Mouse (Mus musculus) intestine, embryonic 15.5 days (tissue): Measurements from ENCODE around the gene Ddn. TPM values are rescaled to one million over a fixed set of nuclear protein-coding genes. Genes with fewer than 3 reads are reported as not detected.
A peak's percentile ranks its signal among the peaks of the same experiment; 100 is the strongest.

Experiments used
- ATAC-seq: fragments of 200-750 bp; cut with Nextera tagmentation; 2 replicates; pipeline ENCODE4 v1.8.0; 2017; ENCODE audit warnings: moderate TSS enrichment, moderate library complexity
- H3K27ac ChIP-seq: fragments of 300-500 bp; sonication (generic); 2 replicates; pipeline ENCODE4 v1.5.1; 2015; ENCODE audit warnings: mild to moderate bottlenecking, inconsistent platforms
- H3K27me3 ChIP-seq: fragments of 300-500 bp; sonication (generic); replicated peaks from 2 replicates; pipeline ENCODE4 v1.6.1; 2015; ENCODE audit warnings: inconsistent platforms
- H3K36me3 ChIP-seq: fragments of 300-500 bp; sonication (generic); 2 replicates; pipeline ENCODE4 v1.6.1; 2015; ENCODE audit warnings: inconsistent platforms
- H3K4me1 ChIP-seq: fragments of 300-500 bp; sonication (generic); replicated peaks from 2 replicates; pipeline ENCODE4 v1.6.1; 2015; ENCODE audit warnings: inconsistent platforms
- H3K4me2 ChIP-seq: fragments of 300-500 bp; sonication (generic); replicated peaks from 2 replicates; pipeline ENCODE4 v1.6.1; 2015; ENCODE audit warnings: mild to moderate bottlenecking, inconsistent platforms
- H3K4me3 ChIP-seq: fragments of 300-500 bp; sonication (generic); replicated peaks from 2 replicates; pipeline ENCODE4 v1.5.1; 2015; ENCODE audit warnings: inconsistent platforms
- H3K9ac ChIP-seq: fragments of 300-500 bp; sonication (generic); 2 replicates; pipeline ENCODE4 v1.6.1; 2015; ENCODE audit warnings: inconsistent platforms
- H3K9me3 ChIP-seq: fragments of 300-500 bp; sonication (generic); 2 replicates; pipeline ENCODE4 v1.6.1; 2016; ENCODE audit warnings: inconsistent platforms
- WGBS: fragments of 180-500 bp; shearing (Covaris S2); methylation state at CpG from one replicate; pipeline ENCODE4 v1.1.7; 2015; 5-methylcytosine and 5-hydroxymethylcytosine counted together
- polyA plus RNA-seq: library from polyadenylated mRNA; unstranded; fragments of >200 nt; fragmentation: Nextera tagmentation; extraction: Ambion mirVana; gene quantifications from 2 replicates; pipeline ENCODE4 v1.2.1, GENCODE M21; 2015

The Ddn gene
- polyA plus RNA-seq, 1 experiment from 2014 or later: not detected

GRCm38 (mm10) chr15:98791221-98791620 is 18.1 kb downstream of the Ddn start:
- H3K27ac ChIP-seq: no peak overlapping the region
- WGBS: under 1% methylated on average over 12 of the region's 12 CpGs
- H3K4me1 ChIP-seq: peaks cover 37% of the 10 kb centered on the region
- peak overlapping the region; percentile 28 for H3K4me3 ChIP-seq
- ATAC-seq: no peak
- H3K9me3 ChIP-seq: no peaks in the 10 kb centered on the region
- no peak overlapping the region for H3K9ac ChIP-seq
- peak overlapping the region; percentile 54 for H3K4me2 ChIP-seq
- H3K27me3 ChIP-seq: peaks cover 94% of the 10 kb centered on the region
- H3K36me3 ChIP-seq: no peaks in the 10 kb centered on the region

GRCm38 (mm10) chr15:98790761-98791160 is 18.5 kb downstream of the Ddn start:
- Histone ChIP-seq H3K9ac (no peak overlapping the region), H3K4me2 (peak overlapping the region; percentile 54), H3K4me1 (peaks cover 37% of the 10 kb centered on the region), H3K36me3 (no peaks in the 10 kb centered on the region), H3K27ac (no peak overlapping the region), H3K4me3 (peak overlapping the region; percentile 28), H3K27me3 (peaks cover 90% of the 10 kb centered on the region), H3K9me3 (no peaks in the 10 kb centered on the region)
- ATAC-seq: no peak
- WGBS: under 1% methylated on average over 23 of the region's 23 CpGs

DNA sequence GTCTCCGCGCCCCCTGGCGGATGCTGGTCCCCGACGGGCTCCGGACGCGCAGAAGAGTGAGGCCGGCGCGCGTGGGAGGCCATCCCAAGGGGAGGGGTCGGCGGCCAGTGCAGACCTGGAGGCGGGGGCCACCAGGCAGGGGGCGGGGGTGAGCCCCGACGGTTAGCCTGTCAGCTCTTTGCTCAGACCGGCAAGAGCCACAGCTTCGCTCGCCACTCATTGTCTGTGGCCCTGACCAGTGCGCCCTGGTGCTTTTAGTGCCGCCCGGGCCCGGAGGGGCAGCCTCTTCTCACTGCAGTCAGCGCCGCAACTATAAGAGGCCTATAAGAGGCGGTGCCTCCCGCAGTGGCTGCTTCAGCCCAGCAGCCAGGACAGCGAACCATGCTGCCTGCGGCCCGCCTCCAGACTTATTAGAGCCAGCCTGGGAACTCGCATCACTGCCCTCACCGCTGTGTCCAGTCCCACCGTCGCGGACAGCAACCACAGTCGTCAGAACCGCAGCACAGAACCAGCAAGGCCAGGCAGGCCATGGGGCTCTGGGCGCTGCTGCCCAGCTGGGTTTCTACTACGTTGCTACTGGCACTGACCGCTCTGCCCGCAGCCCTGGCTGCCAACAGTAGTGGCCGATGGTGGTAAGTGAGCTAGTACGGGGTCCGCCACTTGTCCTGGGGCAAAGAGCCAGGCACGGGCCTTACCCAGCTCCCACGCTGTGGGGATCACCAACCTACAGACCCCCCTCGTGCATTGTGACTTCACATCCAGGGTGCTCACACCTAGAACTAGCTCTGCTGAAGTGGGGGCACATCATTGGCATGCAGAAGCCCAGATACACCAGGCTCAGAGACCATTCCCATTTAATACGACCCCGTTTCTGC is 19.4 kb downstream of the Ddn start, which contains the start of gene Wnt1:
Wnt1 (plus strand) TSS at position 197 of the 875 bp plus-strand sequence.
- Histone ChIP-seq H3K36me3 (no peaks in the 10 kb centered on the region), H3K27me3 (peaks cover 84% of the 10 kb centered on the region), H3K27ac (no peak within 1 kb of the TSS), H3K9ac (no peak within 1 kb of the TSS), H3K4me2 (peak within 1 kb of the TSS; percentile 54), H3K4me1 (peaks cover 37% of the 10 kb centered on the region), H3K9me3 (no peaks in the 10 kb centered on the region), H3K4me3 (peak within 1 kb of the TSS; percentile 28)
- 3% methylated on average over 50 of the region's 51 CpGs for WGBS
- 0 out of 2 replicates have a peak, but pooled peaks have one; percentile 27 for ATAC-seq

DNA sequence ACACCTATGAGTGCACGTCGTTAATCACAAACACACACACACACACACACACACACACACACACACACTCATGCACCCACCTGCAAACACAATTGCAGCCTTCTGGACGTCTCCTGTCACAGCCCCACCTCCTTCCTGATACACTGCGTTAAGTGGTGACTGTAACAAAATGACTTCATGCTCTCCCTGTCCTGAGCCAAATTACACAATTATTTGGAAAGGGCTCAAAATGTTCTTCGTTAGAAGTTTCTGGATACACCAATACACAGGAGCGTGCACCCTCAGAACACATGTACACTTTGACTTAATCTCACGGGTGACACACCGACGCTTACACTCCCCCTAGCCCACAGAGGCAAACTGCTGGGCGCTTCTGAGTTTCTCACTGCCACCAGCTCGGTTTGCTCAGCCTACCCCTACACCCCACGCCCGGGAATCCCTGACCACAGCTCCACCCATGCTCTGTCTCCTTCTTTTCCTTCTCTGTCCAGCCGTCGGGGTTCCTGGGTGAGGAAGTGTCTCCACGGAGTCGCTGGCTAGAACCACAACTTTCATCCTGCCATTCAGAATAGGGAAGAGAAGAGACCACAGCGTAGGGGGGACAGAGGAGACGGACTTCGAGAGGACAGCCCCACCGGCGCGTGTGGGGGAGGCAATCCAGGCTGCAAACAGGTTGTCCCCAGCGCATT is 20.2 kb downstream of the Ddn start:
- Histone ChIP-seq H3K4me3 (0 out of 2 replicates have a peak overlapping the region, but pooled peaks have one; percentile 18), H3K9me3 (no peaks in the 10 kb centered on the region), H3K36me3 (no peaks in the 10 kb centered on the region), H3K9ac (no peak overlapping the region), H3K27me3 (peaks cover 79% of the 10 kb centered on the region), H3K4me2 (peak overlapping the region; percentile 29; the same call in 1 of the 2 replicates), H3K4me1 (peaks cover 37% of the 10 kb centered on the region), H3K27ac (no peak overlapping the region)
- WGBS: 14% methylated on average over 24 of the region's 24 CpGs
- ATAC-seq: 0 out of 2 replicates have a peak, but pooled peaks have one; percentile 34

GRCm38 (mm10) chr15:98787930-98788329 is 21.4 kb downstream of the Ddn start:
- Histone ChIP-seq H3K27me3 (peaks cover 67% of the 10 kb centered on the region), H3K9ac (no peak overlapping the region), H3K9me3 (no peaks in the 10 kb centered on the region), H3K27ac (no peak overlapping the region), H3K4me3 (no peak overlapping the region), H3K4me2 (no peak overlapping the region), H3K4me1 (peaks cover 34% of the 10 kb centered on the region), H3K36me3 (no peaks in the 10 kb centered on the region)
- WGBS: 30% methylated on average over 4 of the region's 4 CpGs
- no peak for ATAC-seq

DNA sequence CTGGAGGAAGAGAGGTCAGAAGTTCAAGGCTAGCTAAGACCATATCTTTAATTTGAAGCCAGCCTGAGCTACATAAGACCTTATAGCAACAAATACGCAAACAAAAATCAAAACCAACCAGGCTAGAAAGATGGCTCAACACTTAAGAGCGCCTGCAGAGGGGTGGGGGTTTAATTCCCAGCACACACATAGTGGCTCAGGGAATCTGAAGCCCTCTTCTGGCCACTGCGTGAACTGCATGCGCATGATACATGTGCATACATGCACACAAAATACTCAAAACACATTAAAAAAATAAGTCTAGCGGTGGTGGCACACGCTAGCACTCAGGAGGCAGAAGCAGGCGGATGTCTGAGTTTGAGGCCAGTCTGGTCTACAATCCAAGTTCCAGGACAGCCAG is 23.5 kb downstream of the Ddn start:
- Histone ChIP-seq H3K4me1 (peaks cover 13% of the 10 kb centered on the region), H3K4me2 (no peak overlapping the region), H3K27ac (no peak overlapping the region), H3K36me3 (no peaks in the 10 kb centered on the region), H3K27me3 (peaks cover 57% of the 10 kb centered on the region), H3K9me3 (no peaks in the 10 kb centered on the region), H3K9ac (no peak overlapping the region), H3K4me3 (no peak overlapping the region)
- 42% methylated on average over 7 of the region's 7 CpGs for WGBS
- no peak for ATAC-seq

DNA sequence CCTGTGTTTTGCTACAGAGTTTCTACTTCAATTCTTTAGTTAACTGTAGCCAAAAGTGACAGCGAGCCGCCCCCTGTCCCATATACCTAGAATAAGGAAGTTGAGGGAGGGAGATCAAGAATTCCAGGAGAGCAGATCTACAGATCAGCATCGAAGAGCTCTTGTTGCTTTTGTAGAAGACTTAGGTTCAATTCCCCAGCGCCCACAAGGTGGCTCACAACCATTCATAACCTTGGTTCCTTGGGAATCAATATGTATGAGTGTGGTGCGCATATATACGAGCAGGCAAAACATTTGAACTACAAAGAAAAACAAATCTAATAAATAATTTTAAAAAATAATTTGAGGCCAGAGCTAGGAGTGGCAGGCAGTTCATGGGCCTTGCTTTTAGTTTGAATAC is 28.1 kb downstream of the Ddn start:
- no peaks in the 10 kb centered on the region for H3K36me3 ChIP-seq
- no peak for ATAC-seq
- WGBS: 27% methylated on average over 6 of the region's 6 CpGs
- H3K27ac ChIP-seq: no peak overlapping the region
- peaks cover 25% of the 10 kb centered on the region for H3K4me1 ChIP-seq
- H3K9ac ChIP-seq: no peak overlapping the region
- no peak overlapping the region for H3K4me2 ChIP-seq
- H3K9me3 ChIP-seq: no peaks in the 10 kb centered on the region
- H3K27me3 ChIP-seq: peaks cover 63% of the 10 kb centered on the region
- no peak overlapping the region for H3K4me3 ChIP-seq

DNA sequence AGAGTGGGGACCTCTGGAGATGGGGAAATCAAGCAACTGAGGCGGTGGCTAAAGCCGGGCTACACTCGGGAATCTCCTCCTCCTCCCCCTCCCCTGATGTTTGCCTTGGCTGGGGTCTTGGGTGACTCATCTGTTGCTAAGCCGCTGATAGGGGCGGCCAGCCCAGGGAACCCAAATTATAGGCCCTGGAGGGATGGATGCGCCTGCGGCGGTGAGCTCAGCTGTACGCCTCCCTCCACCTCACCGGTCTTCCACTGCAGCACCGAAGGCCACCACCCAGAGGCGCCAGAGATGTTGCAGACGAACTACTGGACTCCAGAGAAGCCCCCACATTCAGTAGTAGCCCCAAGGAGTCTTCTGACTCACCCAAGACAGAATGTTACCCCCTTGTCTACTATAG is 28.7 kb downstream of the Ddn start:
- Histone ChIP-seq H3K4me1 (peaks cover 31% of the 10 kb centered on the region), H3K36me3 (no peaks in the 10 kb centered on the region), H3K9ac (no peak overlapping the region), H3K4me2 (no peak overlapping the region), H3K27ac (no peak overlapping the region), H3K9me3 (no peaks in the 10 kb centered on the region), H3K27me3 (peaks cover 69% of the 10 kb centered on the region), H3K4me3 (no peak overlapping the region)
- ATAC-seq: 0 out of 2 replicates have a peak, but pooled peaks have one; percentile 23
- WGBS: 5% methylated on average over 13 of the region's 13 CpGs

GRCm38 (mm10) chr15:98780075-98780474 is 29.2 kb downstream of the Ddn start:
- no peaks in the 10 kb centered on the region for H3K9me3 ChIP-seq
- 6% methylated on average over 8 of the region's 8 CpGs for WGBS
- no peak overlapping the region for H3K4me3 ChIP-seq

GRCm38 (mm10) chr15:98778806-98779205 is 30.5 kb downstream of the Ddn start:
- H3K4me2 ChIP-seq: no peak overlapping the region
- no peaks in the 10 kb centered on the region for H3K36me3 ChIP-seq
- H3K9me3 ChIP-seq: no peaks in the 10 kb centered on the region
- H3K9ac ChIP-seq: no peak overlapping the region
- no peak overlapping the region for H3K27ac ChIP-seq
- peaks cover 80% of the 10 kb centered on the region for H3K27me3 ChIP-seq
- peaks cover 38% of the 10 kb centered on the region for H3K4me1 ChIP-seq
- ATAC-seq: no peak
- WGBS: 3% methylated on average over 7 of the region's 11 CpGs
- no peak overlapping the region for H3K4me3 ChIP-seq

More at GRCm38 (mm10) chr15:98780075-98780474, 29.2 kb downstream of the Ddn start:
- Histone ChIP-seq H3K4me1 (peaks cover 34% of the 10 kb centered on the region), H3K27me3 (peaks cover 70% of the 10 kb centered on the region), H3K4me2 (no peak overlapping the region), H3K27ac (no peak overlapping the region), H3K36me3 (no peaks in the 10 kb centered on the region), H3K9ac (no peak overlapping the region)
- ATAC-seq: no peak

GRCm38 (mm10) chr15:98778191-98778770 is 31.0 kb downstream of the Ddn start:
- no peak overlapping the region for H3K9ac ChIP-seq
- peaks cover 82% of the 10 kb centered on the region for H3K27me3 ChIP-seq
- peaks cover 38% of the 10 kb centered on the region for H3K4me1 ChIP-seq
- no peaks in the 10 kb centered on the region for H3K9me3 ChIP-seq
- no peaks in the 10 kb centered on the region for H3K36me3 ChIP-seq
- H3K27ac ChIP-seq: no peak overlapping the region
- 2% methylated on average over 24 of the region's 25 CpGs for WGBS
- no peak for ATAC-seq
- H3K4me3 ChIP-seq: peak overlapping the region; percentile 31
- peak overlapping the region; percentile 51 for H3K4me2 ChIP-seq

DNA sequence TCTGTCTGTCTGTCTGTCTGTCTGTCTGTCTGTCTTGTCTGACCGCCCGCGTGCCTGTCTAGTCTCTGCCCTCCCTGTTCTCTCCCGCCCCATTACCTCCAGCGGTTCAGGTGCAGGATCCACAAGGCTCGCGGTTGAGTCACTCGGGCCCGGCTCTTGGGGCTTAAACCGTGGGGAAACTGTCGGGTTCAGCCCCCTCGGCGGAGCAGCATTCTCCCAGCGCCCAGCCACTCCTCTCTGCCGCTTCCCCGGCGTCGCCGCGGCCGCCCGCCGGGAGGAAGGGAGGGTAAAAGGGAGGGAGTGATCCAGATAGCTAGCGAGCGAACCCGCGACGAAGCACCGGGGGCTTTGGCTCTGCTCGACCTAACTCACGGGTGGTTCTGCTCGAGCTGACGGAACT is 31.5 kb downstream of the Ddn start, which contains the start of gene Wnt10b:
Wnt10b (minus strand) TSS at position 389 of the 400 bp plus-strand sequence.
- under 1% methylated on average over 24 of the region's 33 CpGs for WGBS
- Histone ChIP-seq H3K9ac (no peak within 1 kb of the TSS), H3K4me3 (peak within 1 kb of the TSS; percentile 31), H3K27me3 (peaks cover 88% of the 10 kb centered on the region), H3K27ac (no peak within 1 kb of the TSS), H3K9me3 (no peaks in the 10 kb centered on the region), H3K4me1 (peaks cover 40% of the 10 kb centered on the region), H3K36me3 (no peaks in the 10 kb centered on the region), H3K4me2 (peak within 1 kb of the TSS; percentile 57)
- ATAC-seq: no peak
